Mouse (Mus musculus) urinary bladder, adult 18-20 months (tissue): ENCODE data around the gene Chn1.

Experiments
- DNase-seq, 2 experiments: peaks; one replicate each; pipeline ENCODE4 v3.0.0; 2022; ENCODE audit warnings: low spot score in 2 of 2, mixed read lengths in 2 of 2

The Chn1 gene

GRCm38 (mm10) chr2:73636387-73636786 lies 138.8 kb downstream of the Chn1 start:
- no peak for DNase-seq

- no peak for DNase-seq
These were observed 143.3 kb downstream of the Chn1 start for GRCm38 (mm10) chr2:73631816-73632215.

GRCm38 (mm10) chr2:73618486-73619052 lies 156.6 kb downstream of the Chn1 start:
- no peak for DNase-seq

- no peak for DNase-seq
These were observed 158.6 kb downstream of the Chn1 start for GRCm38 (mm10) chr2:73616434-73617057.

- no peak for DNase-seq
These were observed 159.7 kb downstream of the Chn1 start for GRCm38 (mm10) chr2:73615456-73615855.

GRCm38 (mm10) chr2:73614303-73614702 lies 160.8 kb downstream of the Chn1 start:
- DNase-seq = no peak

GRCm38 (mm10) chr2:73612941-73613340 lies 162.2 kb downstream of the Chn1 start:
- no peak for DNase-seq

GRCm38 (mm10) chr2:73612367-73612914 lies 162.7 kb downstream of the Chn1 start:
- DNase-seq = no peak

GRCm38 (mm10) chr2:73611798-73612197 lies 163.3 kb downstream of the Chn1 start:
- DNase-seq = no peak

- no peak for DNase-seq
These were observed 165.4 kb downstream of the Chn1 start for GRCm38 (mm10) chr2:73609724-73610210.

- no peak for DNase-seq
These were observed 166.0 kb downstream of the Chn1 start for GRCm38 (mm10) chr2:73609067-73609723.

- DNase-seq = no peak
These were observed 166.8 kb downstream of the Chn1 start for GRCm38 (mm10) chr2:73608391-73608790.

GRCm38 (mm10) chr2:73607609-73608008 lies 167.5 kb downstream of the Chn1 start:
- DNase-seq = no peak

- no peak for DNase-seq
These were observed 168.0 kb downstream of the Chn1 start for GRCm38 (mm10) chr2:73607146-73607545.

- DNase-seq = no peak
These were observed 168.5 kb downstream of the Chn1 start for GRCm38 (mm10) chr2:73606616-73607015.

- DNase-seq = no peak
These were observed 170.1 kb downstream of the Chn1 start for GRCm38 (mm10) chr2:73605077-73605476.

GRCm38 (mm10) chr2:73604579-73604978 lies 170.6 kb downstream of the Chn1 start:
- no peak for DNase-seq

GRCm38 (mm10) chr2:73600650-73601049 lies 174.5 kb downstream of the Chn1 start:
- DNase-seq = no peak

- no peak for DNase-seq
These were observed 177.4 kb downstream of the Chn1 start for GRCm38 (mm10) chr2:73597772-73598171.

GRCm38 (mm10) chr2:73596786-73597185 lies 178.4 kb downstream of the Chn1 start:
- peak in 1 of 2 experiments; percentile 24 for DNase-seq

GRCm38 (mm10) chr2:73596326-73596725 lies 178.8 kb downstream of the Chn1 start:
- DNase-seq = no peak

GRCm38 (mm10) chr2:73593101-73593439 lies 182.1 kb downstream of the Chn1 start:
- DNase-seq = no peak
